Mouse (Mus musculus): ENCODE measurements around the gene Hes6. TPM values are rescaled to one million over a fixed set of nuclear protein-coding genes. Genes with fewer than 3 reads are reported as not detected.

Hes6 gene
- polyA plus RNA-seq, 1 experiment, result 32.9 TPM

GRCm38 (mm10) chr1:91411631-91412285 is 2.1 kb downstream of the Hes6 start:
- H3K27ac ChIP-seq (ENCODE audit: control insufficient read depth, insufficient read depth, low read depth, low read length, poor library complexity), result no peak overlapping the region
- H3K4me1 ChIP-seq (ENCODE audit: control insufficient read depth, insufficient read depth, low read length), result peaks cover 2% of the 10 kb centered on the region
- 85% methylated on average over 8 of the region's 8 CpGs for WGBS
- H3K4me3 ChIP-seq (replicated peaks; ENCODE audit: control insufficient read depth, low read depth, low read length), result no peak overlapping the region
- TF ChIP-seq POLR2A (IDR thresholded peaks at IDR 0.05; ENCODE audit: borderline replicate concordance, control insufficient read depth, low read depth, low read length) (no peak), CTCF (IDR thresholded peaks at IDR 0.05; ENCODE audit: control insufficient read depth, insufficient read depth, low read length) (no peak)

- peaks cover 4% of the 10 kb centered on the region for H3K4me1 ChIP-seq (ENCODE audit: control insufficient read depth, insufficient read depth, low read length)
- no peak overlapping the region for H3K27ac ChIP-seq (ENCODE audit: control insufficient read depth, insufficient read depth, low read depth, low read length, poor library complexity)
- H3K4me3 ChIP-seq (replicated peaks; ENCODE audit: control insufficient read depth, low read depth, low read length), result no peak overlapping the region
- TF ChIP-seq CTCF (IDR thresholded peaks at IDR 0.05; ENCODE audit: control insufficient read depth, insufficient read depth, low read length), result no peak
- no peak for TF ChIP-seq POLR2A (IDR thresholded peaks at IDR 0.05; ENCODE audit: borderline replicate concordance, control insufficient read depth, low read depth, low read length)
- 86% methylated on average over 4 of the region's 4 CpGs for WGBS
Observed at GRCm38 (mm10) chr1:91407819-91408218, 6.0 kb downstream of the Hes6 start.

- H3K4me3 ChIP-seq (replicated peaks; ENCODE audit: control insufficient read depth, low read depth, low read length), result peak overlapping the region; percentile 38
- peaks cover 2% of the 10 kb centered on the region for H3K4me1 ChIP-seq (ENCODE audit: control insufficient read depth, insufficient read depth, low read length)
- 46% methylated on average over 23 of the region's 23 CpGs for WGBS
- TF ChIP-seq POLR2A (IDR thresholded peaks at IDR 0.05; ENCODE audit: borderline replicate concordance, control insufficient read depth, low read depth, low read length), result no peak
- peak overlapping the region; percentile 20; the same call in 1 of the 2 replicates for H3K27ac ChIP-seq (ENCODE audit: control insufficient read depth, insufficient read depth, low read depth, low read length, poor library complexity)
Observed at GRCm38 (mm10) chr1:91405406-91406169, 8.2 kb downstream of the Hes6 start.

- Histone ChIP-seq H3K4me3 (replicated peaks; ENCODE audit: control insufficient read depth, low read depth, low read length) (no peak overlapping the region), H3K27ac (ENCODE audit: control insufficient read depth, insufficient read depth, low read depth, low read length, poor library complexity) (no peak overlapping the region), H3K4me1 (ENCODE audit: control insufficient read depth, insufficient read depth, low read length) (peaks cover 2% of the 10 kb centered on the region)
- no peak for TF ChIP-seq CTCF (IDR thresholded peaks at IDR 0.05; ENCODE audit: control insufficient read depth, insufficient read depth, low read length)
- no peak for TF ChIP-seq POLR2A (IDR thresholded peaks at IDR 0.05; ENCODE audit: borderline replicate concordance, control insufficient read depth, low read depth, low read length)
- WGBS, result 38% methylated on average over 1 of the region's 1 CpGs
Observed at GRCm38 (mm10) chr1:91404976-91405375, 8.9 kb downstream of the Hes6 start.

GRCm38 (mm10) chr1:91398260-91399062 is 15.4 kb downstream of the Hes6 start, which contains the start of gene Ilkap:
TSS of gene Ilkap (minus strand) at chr1:91398815.
- no peak for TF ChIP-seq CTCF (IDR thresholded peaks at IDR 0.05; ENCODE audit: control insufficient read depth, insufficient read depth, low read length)
- peak; percentile 60; the same call in 1 of the 2 replicates for TF ChIP-seq POLR2A (IDR thresholded peaks at IDR 0.05; ENCODE audit: borderline replicate concordance, control insufficient read depth, low read depth, low read length)
- WGBS, result under 1% methylated on average over 88 of the region's 91 CpGs
- no peaks in the 10 kb centered on the region for H3K4me1 ChIP-seq (ENCODE audit: control insufficient read depth, insufficient read depth, low read length)
- H3K4me3 ChIP-seq (replicated peaks; ENCODE audit: control insufficient read depth, low read depth, low read length), result peak within 1 kb of the TSS; percentile 94
- peak within 1 kb of the TSS; percentile 92 for H3K27ac ChIP-seq (ENCODE audit: control insufficient read depth, insufficient read depth, low read depth, low read length, poor library complexity)

GRCm38 (mm10) chr1:91397927-91398259 is 15.9 kb downstream of the Hes6 start:
- Histone ChIP-seq H3K27ac (ENCODE audit: control insufficient read depth, insufficient read depth, low read depth, low read length, poor library complexity) (peak overlapping the region; percentile 92), H3K4me1 (ENCODE audit: control insufficient read depth, insufficient read depth, low read length) (no peaks in the 10 kb centered on the region), H3K4me3 (replicated peaks; ENCODE audit: control insufficient read depth, low read depth, low read length) (peak overlapping the region; percentile 92)
- under 1% methylated on average over 12 of the region's 12 CpGs for WGBS
- TF ChIP-seq CTCF (IDR thresholded peaks at IDR 0.05; ENCODE audit: control insufficient read depth, insufficient read depth, low read length) (no peak), POLR2A (IDR thresholded peaks at IDR 0.05; ENCODE audit: borderline replicate concordance, control insufficient read depth, low read depth, low read length) (no peak)

- TF ChIP-seq CTCF (IDR thresholded peaks at IDR 0.05; ENCODE audit: control insufficient read depth, insufficient read depth, low read length) (no peak), POLR2A (IDR thresholded peaks at IDR 0.05; ENCODE audit: borderline replicate concordance, control insufficient read depth, low read depth, low read length) (no peak)
- WGBS, result 87% methylated on average over 5 of the region's 5 CpGs
- H3K4me3 ChIP-seq (replicated peaks; ENCODE audit: control insufficient read depth, low read depth, low read length), result no peak overlapping the region
- no peak overlapping the region for H3K27ac ChIP-seq (ENCODE audit: control insufficient read depth, insufficient read depth, low read depth, low read length, poor library complexity)
- no peaks in the 10 kb centered on the region for H3K4me1 ChIP-seq (ENCODE audit: control insufficient read depth, insufficient read depth, low read length)
Observed at GRCm38 (mm10) chr1:91390369-91390768, 23.5 kb downstream of the Hes6 start.

- no peaks in the 10 kb centered on the region for H3K4me1 ChIP-seq (ENCODE audit: control insufficient read depth, insufficient read depth, low read length)
- no peak overlapping the region for H3K27ac ChIP-seq (ENCODE audit: control insufficient read depth, insufficient read depth, low read depth, low read length, poor library complexity)
- WGBS, result 89% methylated on average over 4 of the region's 4 CpGs
- H3K4me3 ChIP-seq (replicated peaks; ENCODE audit: control insufficient read depth, low read depth, low read length), result no peak overlapping the region
- no peak for TF ChIP-seq CTCF (IDR thresholded peaks at IDR 0.05; ENCODE audit: control insufficient read depth, insufficient read depth, low read length)
- TF ChIP-seq POLR2A (IDR thresholded peaks at IDR 0.05; ENCODE audit: borderline replicate concordance, control insufficient read depth, low read depth, low read length), result no peak
Observed at GRCm38 (mm10) chr1:91381091-91381471, 32.8 kb downstream of the Hes6 start.

Measured in bone marrow, adult 2 months (tissue).